Mouse (Mus musculus): ENCODE results near the gene Appl2.
A peak's percentile ranks its signal among the peaks of the same experiment; 100 is the strongest.

Gene Appl2

DNA sequence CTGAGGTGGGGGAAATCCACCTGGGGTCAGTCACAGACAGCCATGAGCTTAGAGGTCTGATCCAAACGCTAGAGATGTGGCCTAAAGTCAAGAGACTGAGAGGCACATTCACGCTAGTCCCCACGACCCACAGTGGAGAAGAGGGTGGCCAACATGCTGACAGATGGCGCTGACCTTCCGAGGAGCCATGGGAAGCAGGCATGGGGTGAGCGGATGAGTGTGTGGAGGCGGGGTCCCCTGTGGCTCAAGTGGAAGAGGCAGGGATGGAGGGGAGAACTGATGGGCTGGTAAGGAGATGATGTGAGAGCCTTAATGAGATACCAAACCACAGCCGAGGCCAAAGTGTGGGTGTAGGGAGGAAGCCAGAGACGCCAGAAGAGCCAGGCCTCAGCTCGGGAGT lies 16.8 kb downstream of the Appl2 start:
- DNase-seq (ENCODE audit: low spot score) = no peak

- DNase-seq (ENCODE audit: low spot score) = no peak
Measured at GRCm38 (mm10) chr10:83630899-83631298, 17.6 kb downstream of the Appl2 start.

GRCm38 (mm10) chr10:83629878-83630277 lies 18.7 kb downstream of the Appl2 start:
- DNase-seq (ENCODE audit: low spot score) = no peak

- DNase-seq (ENCODE audit: low spot score) = no peak
Measured at GRCm38 (mm10) chr10:83629190-83629781, 19.3 kb downstream of the Appl2 start.

- DNase-seq (ENCODE audit: low spot score) = no peak
Measured at GRCm38 (mm10) chr10:83628241-83628640, 20.3 kb downstream of the Appl2 start.

DNA sequence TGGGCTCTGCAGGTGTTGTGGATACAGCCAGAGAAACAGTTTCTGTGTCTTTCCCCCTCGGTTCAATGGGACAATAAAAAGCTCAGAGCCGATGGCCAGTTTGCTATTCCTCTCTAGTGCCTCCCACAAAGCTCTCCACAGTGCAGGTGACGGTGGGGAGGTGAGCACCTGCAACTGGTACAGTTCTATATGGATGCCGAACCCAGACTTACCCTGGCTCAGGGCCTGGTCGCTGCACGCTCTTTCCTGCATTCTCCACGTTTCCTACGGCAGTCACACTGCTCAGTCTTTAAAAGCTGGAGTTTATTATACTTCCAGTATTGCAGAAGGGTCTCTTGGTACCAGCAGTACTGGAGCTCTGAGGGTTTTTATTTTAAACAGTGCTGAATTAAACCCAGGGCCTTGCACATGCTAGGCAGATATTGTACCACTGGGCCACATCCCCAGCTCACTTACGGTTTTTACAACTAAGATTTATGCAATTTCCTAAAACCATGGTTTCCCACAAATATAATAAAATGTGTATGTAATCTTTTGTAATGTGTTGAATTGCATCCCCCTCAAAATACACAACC lies 21.3 kb downstream of the Appl2 start:
- DNase-seq (ENCODE audit: low spot score) = no peak

GRCm38 (mm10) chr10:83624841-83625240 lies 23.7 kb downstream of the Appl2 start:
- DNase-seq (ENCODE audit: low spot score) = no peak

DNA sequence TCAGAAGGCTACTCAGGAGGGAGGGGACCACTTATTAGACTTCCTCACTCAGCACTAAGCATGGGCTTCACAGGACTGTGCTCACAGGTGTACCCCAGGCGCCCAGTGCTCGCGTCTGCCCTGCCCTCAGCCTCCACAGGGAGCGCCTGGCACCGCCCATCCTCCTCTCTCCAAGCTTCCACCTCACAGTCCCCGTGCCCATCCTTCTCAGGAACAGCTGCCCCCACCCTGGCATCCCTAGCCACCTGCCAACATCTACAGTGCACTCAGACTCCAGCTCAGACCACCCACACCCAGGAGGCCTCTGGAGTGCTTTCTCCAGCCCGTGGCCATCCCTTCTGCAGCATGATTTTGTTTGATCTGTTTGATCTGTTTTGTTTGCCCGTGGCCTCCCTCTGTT lies 24.5 kb downstream of the Appl2 start:
- DNase-seq (ENCODE audit: low spot score) = no peak

DNA sequence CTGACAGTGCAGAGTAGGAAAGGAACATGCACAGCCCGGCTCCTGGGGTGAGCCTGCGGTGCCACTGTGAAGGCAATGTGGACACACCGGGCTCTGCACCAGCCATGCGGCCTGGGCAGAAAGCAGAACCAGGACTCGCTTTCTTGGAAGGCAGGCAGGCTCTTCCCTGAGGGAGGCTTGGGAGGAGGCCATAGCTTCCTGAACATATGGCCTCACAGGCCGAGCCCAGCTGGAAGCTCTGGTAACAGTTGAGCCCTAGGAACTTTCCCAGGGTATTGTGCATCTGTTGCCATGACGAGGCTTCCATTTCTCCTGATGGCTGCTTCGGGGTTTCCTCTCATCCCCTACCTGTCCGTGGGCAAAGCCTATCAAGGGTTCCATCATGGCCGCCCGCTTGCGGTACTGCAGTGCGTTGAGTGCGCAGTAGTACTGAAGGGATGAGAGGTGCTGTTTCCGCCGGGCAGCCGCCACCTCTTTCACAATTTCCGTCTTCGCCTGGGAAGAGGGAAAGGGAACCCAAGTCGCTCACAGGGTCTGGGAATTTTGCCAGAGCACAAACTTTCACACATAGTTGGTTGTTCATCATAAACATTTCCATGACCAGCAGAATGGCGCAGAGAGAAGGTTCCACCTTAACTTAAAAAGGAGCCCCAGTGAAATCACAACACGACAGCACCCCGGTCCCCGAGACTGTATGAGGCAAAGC lies 28.0 kb downstream of the Appl2 start:
- DNase-seq (ENCODE audit: low spot score) = peak; percentile 24

GRCm38 (mm10) chr10:83618819-83619440 lies 29.6 kb downstream of the Appl2 start:
- no peak for DNase-seq (ENCODE audit: low spot score)

- DNase-seq (ENCODE audit: low spot score) = peak; percentile 67
Measured at GRCm38 (mm10) chr10:83617366-83617765, 31.2 kb downstream of the Appl2 start.

DNA sequence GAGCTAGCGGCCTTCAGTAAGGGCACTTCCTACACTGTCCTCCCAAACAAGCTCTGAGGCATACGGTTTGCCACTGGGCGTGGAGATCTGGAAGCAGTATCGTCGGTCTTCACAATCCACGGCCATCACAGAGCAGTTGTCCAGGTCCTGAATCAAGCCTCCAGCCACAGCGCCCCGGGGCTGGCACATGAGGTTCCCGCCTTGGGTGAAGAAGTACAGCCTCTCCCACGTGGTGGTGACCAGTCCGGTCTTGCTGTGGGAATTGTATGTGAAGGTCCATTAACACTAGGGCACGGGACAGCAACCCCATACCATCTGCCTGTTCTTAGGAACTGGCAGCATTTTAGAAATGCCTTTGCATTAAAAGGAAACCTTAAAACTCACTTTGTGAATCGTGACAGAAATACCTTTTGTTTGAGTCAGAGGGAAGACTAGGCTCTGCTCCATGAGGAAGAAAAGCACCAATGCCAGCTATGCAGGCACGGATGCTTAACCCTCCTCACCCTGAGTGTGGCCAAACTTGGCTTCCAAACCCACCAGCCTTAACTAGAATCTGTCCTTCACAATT lies 35.8 kb downstream of the Appl2 start:
- DNase-seq (ENCODE audit: low spot score) = no peak

DNA sequence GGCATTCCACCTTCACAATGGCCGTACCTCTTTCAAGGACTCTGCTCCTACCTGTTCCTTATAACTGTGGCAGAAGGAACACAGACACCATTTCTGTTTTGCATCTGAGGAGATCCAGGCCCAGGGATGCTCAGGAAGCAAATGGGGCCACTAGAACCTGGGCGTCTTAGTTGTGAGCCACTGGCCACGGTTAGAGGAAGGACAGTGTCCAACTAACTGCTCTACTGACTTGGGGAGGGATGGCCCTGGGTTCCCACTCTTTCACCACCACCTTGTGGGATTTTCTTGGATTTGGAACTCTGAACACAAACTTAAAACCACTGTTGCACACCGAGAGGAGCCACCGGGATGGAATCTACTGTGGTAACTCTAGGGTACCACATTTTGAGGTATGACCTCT lies 36.7 kb downstream of the Appl2 start:
- DNase-seq (ENCODE audit: low spot score) = no peak

DNA sequence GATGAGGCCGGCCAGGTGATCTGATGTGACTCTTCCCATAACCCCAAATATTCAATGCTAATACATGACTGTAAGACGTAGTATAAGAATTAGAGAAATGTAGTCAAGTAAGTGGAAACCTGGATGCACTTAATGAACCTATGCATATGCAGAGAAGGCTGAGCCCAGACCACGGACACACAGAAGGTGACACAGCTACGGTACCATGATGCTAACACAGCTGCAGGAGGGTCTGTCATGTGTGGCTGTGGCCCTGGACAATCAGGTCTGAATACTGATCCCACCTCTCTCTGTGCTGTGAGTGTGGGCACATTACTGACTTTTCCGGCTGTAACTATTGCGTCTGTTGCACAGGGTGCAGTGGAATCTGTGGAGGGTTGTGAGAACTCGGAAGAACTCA lies 38.0 kb downstream of the Appl2 start:
- no peak for DNase-seq (ENCODE audit: low spot score)

DNA sequence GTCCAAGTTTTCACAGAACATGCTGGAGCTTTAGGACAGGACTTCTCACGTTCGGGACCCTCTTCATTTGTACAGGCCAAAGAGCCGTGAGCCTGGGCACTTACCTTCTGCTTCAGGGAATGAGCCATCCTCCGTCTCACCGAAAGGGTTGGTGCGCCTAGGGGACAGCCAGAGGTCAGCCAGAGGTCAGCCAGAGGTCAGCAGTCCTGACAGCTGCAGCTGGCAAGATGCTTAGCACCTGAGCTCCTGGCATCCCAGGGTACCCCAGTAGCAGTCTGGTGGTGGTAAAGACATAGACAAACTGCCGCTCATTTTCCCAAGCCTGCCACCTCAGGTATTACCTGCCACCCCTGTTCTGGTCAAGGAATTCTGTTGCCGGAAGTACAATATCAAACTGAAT lies 39.9 kb downstream of the Appl2 start:
- no peak for DNase-seq (ENCODE audit: low spot score)

DNA sequence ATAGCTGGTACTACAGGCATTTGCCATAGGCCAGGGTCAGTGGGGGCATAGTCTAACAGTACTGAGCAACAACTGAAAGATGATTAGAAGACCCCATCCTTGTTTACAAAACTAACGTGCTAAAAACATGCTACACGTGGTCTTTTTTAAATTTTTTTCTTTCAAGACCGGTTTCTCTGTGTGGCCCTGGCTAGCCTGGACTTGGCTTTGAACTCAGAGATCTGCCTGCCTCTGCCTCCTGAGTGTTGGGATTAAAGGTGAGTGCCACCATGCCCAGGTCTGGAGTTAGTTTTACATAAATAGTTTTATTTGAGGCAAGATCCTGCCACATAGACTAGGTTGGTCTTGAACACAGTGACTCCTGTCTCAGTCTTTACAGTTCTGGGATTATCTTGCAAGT lies 41.4 kb downstream of the Appl2 start:
- no peak for DNase-seq (ENCODE audit: low spot score)

- DNase-seq (ENCODE audit: low spot score) = peak; percentile 78
Measured at GRCm38 (mm10) chr10:83605637-83606183, 42.8 kb downstream of the Appl2 start.

GRCm38 (mm10) chr10:83603956-83604564 lies 44.5 kb downstream of the Appl2 start:
- DNase-seq (ENCODE audit: low spot score) = no peak

GRCm38 (mm10) chr10:83600650-83601049 lies 47.9 kb downstream of the Appl2 start:
- no peak for DNase-seq (ENCODE audit: low spot score)

GRCm38 (mm10) chr10:83594526-83594925 lies 54.0 kb downstream of the Appl2 start:
- DNase-seq (ENCODE audit: low spot score) = no peak

DNA sequence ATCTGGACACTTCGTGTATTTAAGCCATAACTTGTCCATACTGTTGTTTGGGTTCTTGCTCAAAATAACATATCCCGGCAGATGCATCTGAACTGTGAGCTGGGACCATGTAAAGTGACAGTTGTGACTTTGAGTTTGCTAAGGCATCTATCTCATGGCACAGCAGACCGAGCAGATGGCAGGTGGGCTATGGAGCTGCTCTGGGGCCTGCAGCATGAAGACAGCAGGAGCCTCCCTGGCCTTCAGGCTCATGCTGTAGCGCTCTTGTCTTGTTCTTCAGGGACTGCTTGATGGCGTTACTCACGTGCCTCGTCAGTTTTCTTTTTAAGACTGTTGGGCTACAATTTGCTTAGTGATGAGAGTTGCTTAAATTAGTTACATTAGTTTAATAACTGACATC lies 55.9 kb downstream of the Appl2 start:
- no peak for DNase-seq (ENCODE audit: low spot score)

DNA sequence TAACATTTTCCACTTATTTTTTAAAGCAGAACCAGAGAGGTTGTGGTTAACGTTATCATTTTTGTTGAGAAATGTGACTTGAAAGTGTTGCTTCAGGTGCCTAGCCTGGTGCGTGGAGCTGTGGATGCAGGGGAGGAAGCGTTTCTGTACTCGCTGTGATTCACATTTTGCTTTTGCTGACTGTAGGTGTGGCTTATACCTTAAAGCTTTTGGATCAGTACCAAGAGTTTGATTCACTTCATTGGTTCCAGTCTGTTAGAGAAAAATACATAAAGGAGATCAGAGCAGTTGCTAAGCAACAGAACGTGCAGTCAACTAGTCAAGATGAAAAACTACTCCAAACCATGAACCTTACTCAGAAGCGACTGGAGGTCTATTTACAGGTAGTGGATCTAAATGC lies 57.7 kb downstream of the Appl2 start:
- DNase-seq (ENCODE audit: low spot score) = no peak
